In genomic region chr9:68594586-68594985, GRCm38 (mm10) we compare ENCODE assay signal across 21 mouse cellular contexts.
"Had no signal": no experiment of that assay in that cellular context is flagged by ENCODE, and none has a peak within 500 bp of the region (broad histone marks: within the 10 kb centered on the region; RNA-seq: fewer than 3 reads in every experiment).

No protein-coding gene starts in this region.

- DNase-seq: liver, postnatal 0 days; lung, adult 2 months; lung, postnatal 14 days; lung, postnatal 36 days; retina, postnatal 1 day; right cerebral cortex, adult 18-20 months; right cerebral cortex, postnatal 25 days; right cerebral cortex, postnatal 4 days; spleen, adult 18-20 months; thymus, adult 2 months; thymus, postnatal 14 days; thymus, postnatal 36 days had no signal

- H3K36me3 ChIP-seq: lung, embryonic 15.5 days; midbrain, embryonic 13.5 days; midbrain, embryonic 15.5 days; neural tube, embryonic 13.5 days; neural tube, embryonic 15.5 days had no signal

- ATAC-seq: liver, postnatal 0 days; lung, postnatal 0 days; midbrain, embryonic 13.5 days; midbrain, embryonic 15.5 days had no signal

- H3K4me2 ChIP-seq: lung, embryonic 15.5 days; midbrain, embryonic 11.5 days; midbrain, embryonic 13.5 days; midbrain, embryonic 15.5 days; neural tube, embryonic 13.5 days; neural tube, embryonic 15.5 days had no signal

- H3K4me3 ChIP-seq: lung, embryonic 15.5 days; megakaryocyte, embryonic 14.5 days; midbrain, embryonic 13.5 days; midbrain, embryonic 15.5 days; neural tube, embryonic 13.5 days; neural tube, embryonic 15.5 days had no signal

- H3K4me1 ChIP-seq: lung, embryonic 15.5 days; megakaryocyte, embryonic 14.5 days; midbrain, embryonic 13.5 days; midbrain, embryonic 15.5 days; neural tube, embryonic 15.5 days had no signal

- H3K27ac ChIP-seq: lung, embryonic 15.5 days; macrophage; midbrain, embryonic 13.5 days; midbrain, embryonic 15.5 days; neural tube, embryonic 13.5 days; neural tube, embryonic 15.5 days had no signal

- H3K9ac ChIP-seq: liver, postnatal 0 days; lung, embryonic 15.5 days; midbrain, embryonic 13.5 days; midbrain, embryonic 15.5 days; neural tube, embryonic 13.5 days; neural tube, embryonic 15.5 days had no signal

- H3K9me3 ChIP-seq: lung, embryonic 15.5 days; midbrain, embryonic 13.5 days; midbrain, embryonic 15.5 days; neural tube, embryonic 13.5 days; neural tube, embryonic 15.5 days had no signal

- H3K27me3 ChIP-seq: lung, embryonic 15.5 days; megakaryocyte, embryonic 14.5 days; midbrain, embryonic 13.5 days; midbrain, embryonic 15.5 days; neural tube, embryonic 13.5 days; neural tube, embryonic 15.5 days had no signal
